Mouse (Mus musculus) gastrocnemius, adult 8-10 months (tissue): ENCODE results near the gene Med16. TPM values are rescaled to one million over a fixed set of nuclear protein-coding genes. Genes with fewer than 3 reads are reported as not detected.

Experiments used
- microRNA-seq: library from miRNA; unstranded; fragments of <30 nt; microRNA quantifications from one replicate; pipeline ENCODE4 v1.2.0, GENCODE M21; 2022
- total RNA-seq, 4 experiments: library from RNA; stranded (reverse); gene quantifications; 2 replicates each; pipeline ENCODE4 v1.2.4; 2022

Gene Med16
- total RNA-seq, 4 experiments from 2014 or later = 30.8 to 37.1 (median 32.9) TPM

Small RNAs within 50 kb of the gene (microRNA-seq; reads per million reads assigned to microRNA genes)
- gene Mir6910 = not detected

Other genes with a start within 250 kb of the Med16 start
- gene Madcam1, start 244.4 kb downstream of the Med16 start, total RNA-seq = not detected
- 10 to 100 TPM; 17.6 to 21.1 (median 20.1) TPM for gene Tpgs1, start 239.6 kb downstream of the Med16 start, total RNA-seq
- 100 to 1,000 TPM; 381 to 451 (median 390) TPM for gene Cdc34, start 226.7 kb downstream of the Med16 start, total RNA-seq
- gene Gzmm, start 219.9 kb downstream of the Med16 start, total RNA-seq = 10 to 100 TPM in 3 of 4 experiments, 1 to 10 TPM in 1; 9.9 to 15.9 (median 10.2) TPM
- 100 to 1,000 TPM; 524 to 920 (median 651) TPM for gene Bsg, start 204.4 kb downstream of the Med16 start, total RNA-seq
- gene Hcn2, start 192.3 kb downstream of the Med16 start, total RNA-seq = under 1 TPM; 0.39 to 0.86 (median 0.73) TPM
- 10 to 100 TPM; 34.1 to 47.2 (median 38.3) TPM for gene Polrmt, start 162.3 kb downstream of the Med16 start, total RNA-seq
- not detected for gene Fgf22, start 153.8 kb downstream of the Med16 start, total RNA-seq
- gene Rnf126, start 142.0 kb downstream of the Med16 start, total RNA-seq = 10 to 100 TPM; 51.9 to 80.5 (median 53.3) TPM
- gene Fstl3, start 131.7 kb downstream of the Med16 start, total RNA-seq = 1 to 10 TPM in 2 of 4 experiments, under 1 TPM in 2; 0.73 to 1.2 (median 1.1) TPM
- not detected for gene Prss57, start 118.0 kb downstream of the Med16 start, total RNA-seq
- 10 to 100 TPM in 3 of 4 experiments, 1 to 10 TPM in 1; 6.8 to 12.3 (median 11.2) TPM for gene Palm, start 115.4 kb downstream of the Med16 start, total RNA-seq
- gene Misp, start 87.9 kb downstream of the Med16 start, total RNA-seq = not detected
- 10 to 100 TPM; 11.8 to 19.3 (median 14.8) TPM for gene Ptbp1, start 54.5 kb downstream of the Med16 start, total RNA-seq
- not detected for gene Prtn3, start 34.4 kb downstream of the Med16 start, total RNA-seq
- under 1 TPM in 1 of 4 experiments, not detected in 3; 0.40 TPM for gene Plppr3, start 34.3 kb downstream of the Med16 start, total RNA-seq
- not detected for gene Elane, start 22.7 kb downstream of the Med16 start, total RNA-seq
- gene Cfd, start 18.1 kb downstream of the Med16 start, total RNA-seq = 100 to 1,000 TPM in 1 of 4 experiments, 10 to 100 TPM in 3; 10.7 to 257 (median 39.5) TPM
- gene Gm26602, start 1.9 kb upstream of the Med16 start, total RNA-seq = not detected
- under 1 TPM; 0.13 to 0.36 (median 0.22) TPM for gene Kiss1r, start 8.0 kb upstream of the Med16 start, total RNA-seq
- gene R3hdm4, start 12.3 kb upstream of the Med16 start, total RNA-seq = 100 to 1,000 TPM; 124 to 137 (median 129) TPM
- gene Arid3a, start 18.1 kb upstream of the Med16 start, total RNA-seq = 1 to 10 TPM; 1.5 to 2.3 (median 2.1) TPM
- gene Wdr18, start 51.2 kb upstream of the Med16 start, total RNA-seq = 10 to 100 TPM; 20.1 to 26.7 (median 23.0) TPM
- under 1 TPM; 0.13 to 0.52 (median 0.36) TPM for gene Grin3b, start 61.8 kb upstream of the Med16 start, total RNA-seq
- 10 to 100 TPM; 67.9 to 81.4 (median 74.4) TPM for gene Tmem259, start 75.4 kb upstream of the Med16 start, total RNA-seq
- 1 to 10 TPM; 2.7 to 5.3 (median 4.3) TPM for gene Cnn2, start 79.7 kb upstream of the Med16 start, total RNA-seq
- 1 to 10 TPM; 7.3 to 8.6 (median 8.1) TPM for gene Abca7, start 87.6 kb upstream of the Med16 start, total RNA-seq
- gene Arhgap45, start 107.7 kb upstream of the Med16 start, total RNA-seq = 1 to 10 TPM in 2 of 4 experiments, under 1 TPM in 2; 0.48 to 1.3 (median 0.84) TPM
- 10 to 100 TPM; 38.3 to 47.6 (median 39.7) TPM for gene Polr2e, start 130.9 kb upstream of the Med16 start, total RNA-seq
- gene Gpx4, start 138.2 kb upstream of the Med16 start, total RNA-seq = 100 to 1,000 TPM; 510 to 613 (median 541) TPM
- 1 to 10 TPM; 4.8 to 5.7 (median 5.3) TPM for gene Sbno2, start 196.6 kb upstream of the Med16 start, total RNA-seq
- gene Stk11, start 206.9 kb upstream of the Med16 start, total RNA-seq = 100 to 1,000 TPM; 157 to 173 (median 162) TPM
- 100 to 1,000 TPM; 525 to 571 (median 544) TPM for gene Atp5d, start 229.7 kb upstream of the Med16 start, total RNA-seq
- gene Cbarp, start 231.9 kb upstream of the Med16 start, total RNA-seq = 1 to 10 TPM; 1.9 to 4.0 (median 2.9) TPM
- gene Midn, start 239.3 kb upstream of the Med16 start, total RNA-seq = 10 to 100 TPM; 20.8 to 36.0 (median 29.5) TPM